Mouse (Mus musculus) lung, embryonic 15.5 days (tissue): ENCODE results near the gene BC025920. TPM values are rescaled to one million over a fixed set of nuclear protein-coding genes. Genes with fewer than 3 reads are reported as not detected.

ENCODE experiments used
- ATAC-seq: fragments of 200-750 bp; cut with Nextera tagmentation; 2 replicates; pipeline ENCODE4 v1.8.0; 2017; ENCODE audit warnings: moderate number of reproducible peaks, borderline replicate concordance; ENCODE audit not compliant: low FRiP score, low TSS enrichment; ENCODE audit errors: extremely low read depth
- H3K27ac ChIP-seq: fragments of 300-500 bp; sonication (generic); 2 replicates; pipeline ENCODE4 v1.5.1; 2015; ENCODE audit warnings: moderate library complexity, mild to moderate bottlenecking, inconsistent platforms
- H3K27me3 ChIP-seq: fragments of 300-500 bp; sonication (generic); 2 replicates; pipeline ENCODE4 v1.6.1; 2015; ENCODE audit warnings: inconsistent platforms
- H3K36me3 ChIP-seq: fragments of 300-500 bp; sonication (generic); 2 replicates; pipeline ENCODE4 v1.6.1; 2015; ENCODE audit warnings: inconsistent platforms
- H3K4me1 ChIP-seq: fragments of 300-500 bp; sonication (generic); 2 replicates; pipeline ENCODE4 v1.6.1; 2015; ENCODE audit warnings: inconsistent platforms
- H3K4me2 ChIP-seq: fragments of 300-500 bp; sonication (generic); 2 replicates; pipeline ENCODE4 v1.6.1; 2015; ENCODE audit warnings: inconsistent platforms, mild to moderate bottlenecking, moderate library complexity
- H3K4me3 ChIP-seq: fragments of 300-500 bp; sonication (generic); 2 replicates; pipeline ENCODE4 v1.5.1; 2015; ENCODE audit warnings: mild to moderate bottlenecking, inconsistent platforms
- H3K9ac ChIP-seq: fragments of 300-500 bp; sonication (generic); 2 replicates; pipeline ENCODE4 v1.6.1; 2015; ENCODE audit warnings: inconsistent platforms
- H3K9me3 ChIP-seq: fragments of 300-500 bp; sonication (generic); 2 replicates; pipeline ENCODE4 v1.6.1; 2016; ENCODE audit warnings: inconsistent platforms
- whole genome bisulfite sequencing: fragments of 180-500 bp; shearing (Covaris S2); methylation state at CpG from one replicate; pipeline ENCODE4 v1.1.7; 2015; 5-methylcytosine and 5-hydroxymethylcytosine counted together
- polyA plus RNA-seq: library from polyadenylated mRNA; unstranded; fragments of >200 nt; fragmentation: Nextera tagmentation; extraction: Ambion mirVana; gene quantifications from 2 replicates; pipeline ENCODE4 v1.2.1, GENCODE M21; 2015

The BC025920 gene
- polyA plus RNA-seq, 1 experiment from 2014 or later = 0.66 TPM

DNA sequence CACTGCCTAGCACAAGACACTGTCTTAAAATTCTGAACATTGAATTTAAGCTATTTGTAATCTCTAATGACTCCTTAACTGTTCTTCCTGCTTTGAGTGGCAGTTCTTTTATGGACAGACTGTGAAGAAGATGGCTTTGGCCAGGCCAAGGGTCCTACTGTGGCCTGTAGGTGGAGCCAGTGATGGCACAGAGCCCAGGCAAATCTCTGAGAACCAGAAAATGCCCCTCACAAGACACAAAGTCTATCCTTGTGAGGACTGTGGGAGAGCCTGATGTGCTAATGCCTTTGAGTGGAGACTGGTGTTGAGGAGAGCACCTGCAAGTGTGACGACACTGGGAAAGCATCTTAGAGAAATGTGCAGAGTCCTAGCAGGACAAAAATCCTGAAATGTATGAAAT lies 2.2 kb downstream of the BC025920 start:
- Histone ChIP-seq H3K4me2 (no peak overlapping the region), H3K36me3 (no peaks in the 10 kb centered on the region), H3K27ac (no peak overlapping the region), H3K4me1 (peaks cover 19% of the 10 kb centered on the region), H3K4me3 (no peak overlapping the region), H3K9me3 (no peaks in the 10 kb centered on the region), H3K27me3 (no peaks in the 10 kb centered on the region), H3K9ac (no peak overlapping the region)
- ATAC-seq = no peak
- 87% methylated on average over 1 of the region's 1 CpGs for WGBS

DNA sequence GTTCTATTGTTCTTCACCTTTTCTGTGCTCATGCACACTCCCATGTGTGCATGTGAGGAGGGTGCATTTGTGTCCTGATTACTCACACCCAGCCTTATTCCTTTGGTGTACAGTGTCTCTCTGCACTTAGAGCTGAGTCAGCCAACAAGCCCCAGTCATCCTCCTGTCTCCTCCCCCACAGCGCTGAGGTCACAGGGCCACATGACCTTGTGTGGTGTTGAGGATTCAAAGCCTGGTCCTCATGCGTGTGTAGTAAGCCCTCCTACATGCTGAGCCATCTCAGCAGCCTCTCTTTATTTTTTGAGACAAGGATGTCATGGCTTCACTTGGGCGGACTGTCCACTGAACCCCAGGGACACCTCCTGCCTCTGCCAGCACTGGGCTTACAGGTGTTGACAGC lies 6.7 kb downstream of the BC025920 start:
- H3K4me3 ChIP-seq = no peak overlapping the region
- no peak overlapping the region for H3K9ac ChIP-seq
- H3K27me3 ChIP-seq = no peaks in the 10 kb centered on the region
- 68% methylated on average over 3 of the region's 3 CpGs for WGBS
- no peaks in the 10 kb centered on the region for H3K4me1 ChIP-seq
- H3K27ac ChIP-seq = no peak overlapping the region
- no peaks in the 10 kb centered on the region for H3K36me3 ChIP-seq
- no peak for ATAC-seq
- no peaks in the 10 kb centered on the region for H3K9me3 ChIP-seq
- no peak overlapping the region for H3K4me2 ChIP-seq

DNA sequence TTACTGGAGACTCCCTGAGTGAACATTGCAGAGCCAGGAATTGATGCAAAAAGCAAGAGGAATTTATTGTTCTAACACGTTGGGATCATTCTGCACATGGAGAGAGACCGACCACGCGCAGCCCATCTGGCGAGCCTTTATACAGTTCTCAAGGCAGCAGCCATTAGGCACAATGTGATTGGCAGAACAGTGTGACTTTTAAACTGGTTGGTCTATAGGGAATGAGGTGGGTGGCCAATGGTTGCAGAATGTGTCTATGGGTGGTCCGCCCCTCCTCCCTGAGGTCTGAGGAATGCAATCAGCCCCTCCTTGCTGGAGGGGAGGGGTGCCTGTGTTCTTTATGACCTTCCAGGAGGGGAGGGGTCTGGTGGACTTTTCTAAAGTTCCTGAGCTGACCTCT lies 9.4 kb downstream of the BC025920 start:
- WGBS = 47% methylated on average over 6 of the region's 6 CpGs
- ATAC-seq = no peak
- H3K4me2 ChIP-seq = no peak overlapping the region
- no peak overlapping the region for H3K9ac ChIP-seq
- no peaks in the 10 kb centered on the region for H3K4me1 ChIP-seq
- no peaks in the 10 kb centered on the region for H3K9me3 ChIP-seq
- H3K4me3 ChIP-seq = no peak overlapping the region
- no peaks in the 10 kb centered on the region for H3K36me3 ChIP-seq
- no peaks in the 10 kb centered on the region for H3K27me3 ChIP-seq
- H3K27ac ChIP-seq = no peak overlapping the region

DNA sequence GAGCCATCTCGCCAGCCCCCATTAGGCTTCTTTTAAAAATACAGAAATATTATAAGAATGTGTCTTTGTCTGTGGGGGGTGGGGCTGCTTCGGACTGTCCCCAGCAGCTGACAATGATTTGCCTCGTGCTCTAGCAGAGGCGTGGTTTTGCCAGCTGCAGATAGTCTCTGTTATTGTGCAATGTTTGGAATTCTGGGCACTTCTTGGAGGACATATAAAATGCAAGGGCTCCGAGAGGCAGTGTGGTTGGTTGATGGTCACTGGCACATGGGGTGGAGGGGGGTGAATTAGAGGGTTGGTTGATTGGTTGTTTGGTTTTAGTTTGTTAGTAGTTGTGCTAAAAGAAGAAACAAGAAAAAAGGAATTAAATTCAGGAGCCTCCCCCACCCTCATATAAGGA lies 13.9 kb downstream of the BC025920 start:
- no peak overlapping the region for H3K9ac ChIP-seq

DNA sequence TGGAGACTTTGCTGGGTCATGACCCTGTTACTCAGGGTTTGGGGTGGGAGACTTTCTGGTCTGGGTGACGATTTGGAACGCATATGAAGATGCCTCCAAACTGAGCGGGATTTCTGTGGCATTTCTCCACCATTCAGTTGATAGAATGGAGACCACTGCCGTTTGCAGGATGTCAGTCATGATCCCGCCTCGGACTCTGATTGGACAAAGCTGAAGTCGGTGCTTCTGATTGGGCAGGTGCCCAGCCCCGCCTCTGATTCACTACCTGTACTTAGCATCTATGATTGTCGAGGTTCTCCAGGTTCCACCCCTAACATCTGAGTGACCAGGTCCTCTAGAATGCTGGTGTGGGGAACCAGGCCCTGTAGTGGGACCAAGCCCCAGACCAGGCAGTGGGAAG lies 14.7 kb downstream of the BC025920 start:
- ATAC-seq = no peak
- H3K9me3 ChIP-seq = no peaks in the 10 kb centered on the region

More for the DNA sequence above, 13.9 kb downstream of the BC025920 start:
- H3K36me3 ChIP-seq = peaks cover 32% of the 10 kb centered on the region
- no peak overlapping the region for H3K27ac ChIP-seq
- H3K4me2 ChIP-seq = no peak overlapping the region
- no peak overlapping the region for H3K4me3 ChIP-seq
- H3K27me3 ChIP-seq = no peaks in the 10 kb centered on the region
- H3K9me3 ChIP-seq = no peaks in the 10 kb centered on the region
- 64% methylated on average over 5 of the region's 5 CpGs for WGBS
- H3K4me1 ChIP-seq = no peaks in the 10 kb centered on the region
- ATAC-seq = no peak

DNA sequence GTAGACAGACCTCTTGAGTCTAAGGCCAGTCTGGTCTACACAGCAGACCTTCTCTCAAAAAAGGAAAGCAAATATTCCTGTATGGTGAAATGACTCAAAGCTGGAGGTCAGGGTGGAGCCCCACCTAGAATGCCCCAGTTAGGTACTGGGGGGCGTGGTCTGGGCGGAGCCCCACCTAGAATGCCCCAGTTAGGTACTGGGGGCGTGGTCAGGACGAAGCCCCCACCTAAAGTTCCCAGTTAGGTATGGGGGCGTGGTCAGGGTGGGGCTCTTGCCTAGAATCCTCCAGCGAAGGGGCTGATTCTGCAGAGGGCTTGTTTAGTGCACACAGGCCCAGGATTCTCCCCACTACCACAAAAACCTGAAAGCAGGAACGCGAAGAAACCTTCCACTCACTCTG lies 17.4 kb downstream of the BC025920 start:
- Histone ChIP-seq H3K9me3 (no peaks in the 10 kb centered on the region), H3K27me3 (no peaks in the 10 kb centered on the region), H3K9ac (no peak overlapping the region), H3K4me3 (no peak overlapping the region), H3K27ac (no peak overlapping the region), H3K4me2 (no peak overlapping the region), H3K36me3 (peaks cover 38% of the 10 kb centered on the region), H3K4me1 (peaks cover 17% of the 10 kb centered on the region)
- ATAC-seq = no peak
- WGBS = 61% methylated on average over 8 of the region's 8 CpGs

More for the DNA sequence above, 14.7 kb downstream of the BC025920 start:
- H3K4me2 ChIP-seq = no peak overlapping the region
- H3K4me1 ChIP-seq = no peaks in the 10 kb centered on the region
- WGBS = 53% methylated on average over 9 of the region's 9 CpGs
- H3K4me3 ChIP-seq = no peak overlapping the region
- no peak overlapping the region for H3K9ac ChIP-seq
- peaks cover 38% of the 10 kb centered on the region for H3K36me3 ChIP-seq
- H3K27me3 ChIP-seq = no peaks in the 10 kb centered on the region
- no peak overlapping the region for H3K27ac ChIP-seq

DNA sequence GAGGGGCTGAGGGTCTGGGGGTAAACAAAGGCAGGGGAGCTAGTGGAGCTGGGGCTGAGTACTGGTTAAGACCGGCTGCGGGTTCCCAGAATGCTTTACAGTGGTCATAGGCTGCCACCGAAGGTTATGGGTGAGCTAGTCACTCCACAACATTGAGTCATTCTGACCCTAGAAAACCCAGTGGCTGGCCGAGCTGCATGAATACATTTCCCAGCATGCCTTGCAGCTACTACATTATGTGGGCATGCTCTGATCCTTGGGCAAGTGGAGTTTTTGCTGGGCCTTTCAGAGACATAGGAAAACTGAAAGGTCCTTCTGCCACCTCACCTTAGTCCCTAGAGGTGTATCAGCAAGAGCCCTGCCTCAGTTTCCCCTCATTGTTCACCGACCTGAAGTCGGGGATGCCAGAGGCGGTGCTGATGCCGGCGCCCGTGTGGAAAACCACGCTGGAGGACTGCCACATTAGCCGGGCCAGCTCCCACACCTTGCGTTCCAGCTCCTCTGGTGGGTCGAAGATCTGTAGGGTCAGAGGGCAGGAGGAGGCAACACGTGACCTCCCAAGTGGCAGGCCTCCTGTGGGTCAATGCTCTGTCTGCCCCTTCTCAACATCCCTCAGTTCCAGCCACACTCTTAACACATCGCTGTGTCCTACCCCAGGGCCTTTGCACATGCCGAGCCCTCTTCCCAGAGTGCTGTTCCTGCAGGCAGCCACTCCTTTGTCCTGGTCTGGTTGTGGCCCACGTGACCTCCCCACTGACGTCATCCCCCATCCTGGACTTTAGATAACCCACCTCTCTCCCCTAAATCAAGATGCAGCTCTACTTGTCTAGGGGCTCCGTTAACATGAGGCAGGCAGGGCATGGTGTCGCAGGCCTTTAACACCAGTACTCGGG lies 20.3 kb downstream of the BC025920 start:
- H3K27ac ChIP-seq = peak overlapping the region; percentile 89; the same call in 1 of the 2 replicates

DNA sequence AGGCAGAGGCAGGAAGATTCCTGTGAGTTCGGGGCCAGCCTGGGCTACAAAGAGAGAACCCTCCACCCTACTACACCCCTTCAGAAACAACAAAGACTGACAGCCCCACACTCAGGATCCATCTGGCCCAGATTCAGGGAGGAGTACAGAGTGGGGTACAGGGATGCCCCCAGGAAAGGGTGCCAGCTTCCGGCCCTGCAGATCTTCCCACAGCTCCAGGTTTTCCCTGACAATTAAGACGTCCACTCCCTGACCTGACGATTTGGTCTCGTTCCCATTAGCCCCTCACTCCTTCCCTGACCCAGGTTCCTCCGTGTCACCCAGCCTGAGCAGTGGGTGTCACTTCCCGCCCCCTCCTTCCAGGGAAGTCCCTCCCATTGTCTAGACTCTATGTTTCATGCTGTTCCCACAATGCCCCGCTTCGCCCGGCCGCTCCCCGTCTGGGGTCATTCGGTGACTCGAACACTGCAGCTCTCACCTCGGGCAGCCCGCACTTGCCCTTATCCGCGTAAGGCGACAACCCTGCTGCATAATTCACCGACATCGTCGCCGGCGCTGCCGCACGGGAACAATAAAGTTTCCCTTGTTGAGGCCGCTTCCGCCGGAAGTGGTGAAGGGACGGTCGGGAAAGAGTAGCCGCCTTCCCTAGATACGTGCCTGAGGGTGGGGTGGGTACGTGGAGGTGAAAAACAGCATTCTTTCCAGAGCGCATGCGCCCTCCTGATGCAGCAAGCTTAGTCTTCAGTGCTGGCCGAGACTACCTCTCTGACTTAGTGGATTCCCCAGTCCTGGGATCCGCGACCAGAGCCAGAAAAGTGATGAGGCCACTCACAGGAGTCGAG lies 21.1 kb downstream of the BC025920 start, which contains the start of gene Sirt6:
Gene Sirt6 (minus strand): TSS at position 804 of the 842 bp plus-strand sequence.
- peak within 1 kb of the TSS; percentile 71 for H3K4me2 ChIP-seq
- H3K9me3 ChIP-seq = no peaks in the 10 kb centered on the region
- H3K4me3 ChIP-seq = peak within 1 kb of the TSS; percentile 69
- H3K4me1 ChIP-seq = peaks cover 17% of the 10 kb centered on the region
- H3K9ac ChIP-seq = peak within 1 kb of the TSS; percentile 75
- peak within 1 kb of the TSS; percentile 89 for H3K27ac ChIP-seq
- ATAC-seq = peak; percentile 87
- 4% methylated on average over 40 of the region's 40 CpGs for WGBS
- no peaks in the 10 kb centered on the region for H3K27me3 ChIP-seq
- H3K36me3 ChIP-seq = peaks cover 25% of the 10 kb centered on the region

More for the DNA sequence above, 20.3 kb downstream of the BC025920 start:
- H3K4me2 ChIP-seq = peak overlapping the region; percentile 71
- no peaks in the 10 kb centered on the region for H3K27me3 ChIP-seq
- peak overlapping the region; percentile 75 for H3K9ac ChIP-seq
- peaks cover 17% of the 10 kb centered on the region for H3K4me1 ChIP-seq
- H3K9me3 ChIP-seq = no peaks in the 10 kb centered on the region
- peak overlapping the region; percentile 69 for H3K4me3 ChIP-seq
- WGBS = 88% methylated on average over 22 of the region's 22 CpGs
- H3K36me3 ChIP-seq = peaks cover 30% of the 10 kb centered on the region
- peak; percentile 3; the same call in 1 of the 2 replicates for ATAC-seq

DNA sequence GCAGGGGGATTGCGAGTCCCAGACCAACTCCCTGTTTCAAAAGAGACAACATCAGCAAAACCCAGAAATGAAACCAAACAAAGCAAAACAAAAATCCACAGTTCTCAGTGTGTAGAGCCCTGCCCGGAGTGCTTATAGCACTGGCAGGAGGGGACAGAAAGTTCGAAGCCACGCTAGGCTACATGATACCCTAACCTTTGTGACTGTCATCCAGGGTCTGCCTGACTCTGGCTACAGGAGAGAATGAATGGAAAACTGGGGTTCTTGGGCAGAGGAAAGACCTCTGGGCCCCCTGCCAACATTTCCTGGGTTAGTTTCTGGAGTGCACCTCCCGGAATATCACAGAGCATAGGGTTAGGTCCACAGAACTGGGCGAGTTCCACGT lies 21.8 kb downstream of the BC025920 start:
- ATAC-seq = peak; percentile 23; the same call in 1 of the 2 replicates
- Histone ChIP-seq H3K36me3 (peaks cover 19% of the 10 kb centered on the region), H3K27ac (peak overlapping the region; percentile 89), H3K4me3 (peak overlapping the region; percentile 69), H3K9me3 (no peaks in the 10 kb centered on the region), H3K4me2 (peak overlapping the region; percentile 71), H3K4me1 (peaks cover 18% of the 10 kb centered on the region), H3K9ac (peak overlapping the region; percentile 75), H3K27me3 (no peaks in the 10 kb centered on the region)
- WGBS = 46% methylated on average over 7 of the region's 7 CpGs

DNA sequence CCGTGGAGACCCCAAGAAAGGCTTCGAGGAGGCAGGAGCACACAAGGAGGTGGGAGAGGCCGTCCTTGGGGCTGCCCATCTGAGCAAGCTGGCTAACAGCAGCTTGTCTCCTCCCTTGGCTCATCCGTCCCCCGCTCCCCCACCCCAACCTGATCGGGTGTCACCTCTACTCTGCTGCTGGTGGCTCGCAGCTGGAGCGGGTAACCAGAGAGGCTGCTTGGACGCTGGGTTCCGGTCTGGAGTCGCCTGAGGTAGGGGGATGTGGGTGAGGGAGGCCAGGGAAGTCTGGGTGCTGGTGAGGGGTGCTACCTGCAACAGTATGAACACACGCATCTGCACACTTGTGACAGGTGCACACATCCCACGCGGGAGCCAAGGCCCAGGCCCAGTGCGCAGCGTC lies 22.3 kb downstream of the BC025920 start, which contains the start of gene Ankrd24:
Gene Ankrd24 (plus strand): TSS at position 151 of the 400 bp plus-strand sequence.
- no peaks in the 10 kb centered on the region for H3K27me3 ChIP-seq
- H3K27ac ChIP-seq = peak within 1 kb of the TSS; percentile 89
- H3K4me2 ChIP-seq = peak within 1 kb of the TSS; percentile 71
- peaks cover 23% of the 10 kb centered on the region for H3K4me1 ChIP-seq
- peaks cover 19% of the 10 kb centered on the region for H3K36me3 ChIP-seq
- ATAC-seq = no peak
- 74% methylated on average over 16 of the region's 16 CpGs for WGBS
- no peaks in the 10 kb centered on the region for H3K9me3 ChIP-seq
- peak within 1 kb of the TSS; percentile 75 for H3K9ac ChIP-seq
- H3K4me3 ChIP-seq = peak within 1 kb of the TSS; percentile 69

DNA sequence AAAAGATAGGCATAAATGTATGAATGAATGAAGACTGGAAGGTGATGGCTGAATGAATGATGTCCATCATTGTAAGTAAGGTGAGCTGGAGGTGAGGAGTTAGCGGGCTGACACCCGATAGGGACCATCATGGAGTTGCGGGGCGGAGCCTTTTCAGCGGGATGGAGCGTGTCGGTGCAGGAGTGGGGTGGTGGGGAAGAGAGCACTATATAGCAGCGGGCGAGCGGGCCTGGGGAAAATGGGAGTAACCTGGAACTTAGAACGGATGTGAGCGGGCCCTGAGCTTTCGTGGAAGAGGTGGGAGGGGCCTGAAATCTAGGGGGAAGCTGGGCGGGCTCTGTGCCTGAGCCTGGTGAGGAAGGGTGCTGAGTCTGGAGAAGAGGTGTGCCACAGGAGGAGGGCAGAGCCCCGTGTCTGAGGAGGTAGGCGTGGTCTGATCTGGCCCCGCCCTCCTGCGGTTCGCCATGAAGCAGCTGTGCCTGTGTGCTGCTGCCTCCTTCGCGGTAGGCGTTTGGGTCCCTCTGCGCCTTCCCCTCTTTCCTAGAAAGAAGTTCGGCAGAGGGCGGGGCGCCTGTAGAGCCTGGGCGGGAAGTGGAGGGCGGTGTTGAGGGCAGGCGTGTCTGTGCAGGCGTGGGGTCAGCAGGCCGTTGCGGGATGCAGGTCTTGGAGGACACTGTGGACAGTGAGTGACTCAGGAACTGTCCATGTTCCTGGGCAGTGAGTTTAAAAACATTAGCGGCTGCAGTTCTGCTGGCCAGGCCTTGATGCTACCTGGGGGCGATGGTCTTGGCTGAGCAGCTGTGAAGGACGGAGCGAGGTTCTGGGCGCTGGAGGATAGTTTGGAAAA lies 27.4 kb downstream of the BC025920 start:
- Histone ChIP-seq H3K4me2 (peak overlapping the region; percentile 87), H3K27me3 (no peaks in the 10 kb centered on the region), H3K4me1 (peaks cover 11% of the 10 kb centered on the region), H3K36me3 (no peaks in the 10 kb centered on the region), H3K9me3 (no peaks in the 10 kb centered on the region), H3K4me3 (peak overlapping the region; percentile 49), H3K9ac (peak overlapping the region; percentile 54), H3K27ac (peak overlapping the region; percentile 70)
- ATAC-seq = peak; percentile 94
- 2% methylated on average over 37 of the region's 37 CpGs for WGBS
